Mouse (Mus musculus) intestine, postnatal 0 days (tissue): Measurements from ENCODE around the gene Htra3. TPM values are rescaled to one million over a fixed set of nuclear protein-coding genes. Genes with fewer than 3 reads are reported as not detected.

ENCODE experiments used
- ATAC-seq: fragments of 200-750 bp; cut with Nextera tagmentation; 2 replicates; pipeline ENCODE4 v1.8.0; 2017; ENCODE audit warnings: mild to moderate bottlenecking, moderate TSS enrichment, moderate library complexity
- H3K27ac ChIP-seq: fragments of 300-500 bp; sonication (generic); 2 replicates; pipeline ENCODE4 v1.5.1; 2014; ENCODE audit warnings: mild to moderate bottlenecking, low read depth, low read length, moderate library complexity
- H3K27me3 ChIP-seq: fragments of 300-500 bp; sonication (generic); replicated peaks from 2 replicates; pipeline ENCODE4 v1.6.1; 2014; ENCODE audit warnings: low read length, mixed read lengths; ENCODE audit not compliant: control insufficient read depth, insufficient read depth
- H3K36me3 ChIP-seq: fragments of 300-500 bp; sonication (generic); 2 replicates; pipeline ENCODE4 v1.6.1; 2014; ENCODE audit warnings: mild to moderate bottlenecking, moderate library complexity; ENCODE audit not compliant: control insufficient read depth, insufficient read depth
- H3K4me1 ChIP-seq: fragments of 300-500 bp; sonication (generic); replicated peaks from 2 replicates; pipeline ENCODE4 v1.6.1; 2014; ENCODE audit warnings: antibody characterized with exemption, low read length, mixed read lengths; ENCODE audit not compliant: control insufficient read depth, insufficient read depth
- H3K4me2 ChIP-seq: fragments of 300-500 bp; sonication (generic); replicated peaks from 2 replicates; pipeline ENCODE4 v1.6.1; 2014; ENCODE audit warnings: low read depth, mild to moderate bottlenecking, moderate library complexity
- H3K4me3 ChIP-seq: fragments of 300-500 bp; sonication (generic); 2 replicates; pipeline ENCODE4 v1.5.1; 2014; ENCODE audit warnings: low read depth, low read length
- H3K9ac ChIP-seq: fragments of 300-500 bp; sonication (generic); 2 replicates; pipeline ENCODE4 v1.6.1; 2014; ENCODE audit warnings: mild to moderate bottlenecking, low read depth, low read length
- H3K9me3 ChIP-seq: fragments of 300-500 bp; sonication (generic); 2 replicates; pipeline ENCODE4 v1.6.1; 2016; ENCODE audit warnings: mixed run types; ENCODE audit not compliant: control insufficient read depth
- CTCF ChIP-seq: sonication (generic); IDR thresholded peaks from 2 replicates; pipeline ENCODE4 v1.5.1; 2016; ENCODE audit warnings: low read depth, mild to moderate bottlenecking, control low read depth, antibody characterized with exemption, moderate library complexity
- WGBS: fragments of 180-500 bp; shearing (Covaris S2); extraction: QIAGEN DNeasy Blood & Tissue Kit; methylation state at CpG from one replicate; pipeline ENCODE4 v1.1.7; 2014; 5-methylcytosine and 5-hydroxymethylcytosine counted together
- polyA plus RNA-seq: library from polyadenylated mRNA; unstranded; fragments of >200 nt; fragmentation: Nextera tagmentation; extraction: Ambion mirVana; gene quantifications from 2 replicates; pipeline ENCODE4 v1.2.1, GENCODE M21; 2015

Gene Htra3
- polyA plus RNA-seq, 1 experiment from 2014 or later, result 25.5 TPM

DNA sequence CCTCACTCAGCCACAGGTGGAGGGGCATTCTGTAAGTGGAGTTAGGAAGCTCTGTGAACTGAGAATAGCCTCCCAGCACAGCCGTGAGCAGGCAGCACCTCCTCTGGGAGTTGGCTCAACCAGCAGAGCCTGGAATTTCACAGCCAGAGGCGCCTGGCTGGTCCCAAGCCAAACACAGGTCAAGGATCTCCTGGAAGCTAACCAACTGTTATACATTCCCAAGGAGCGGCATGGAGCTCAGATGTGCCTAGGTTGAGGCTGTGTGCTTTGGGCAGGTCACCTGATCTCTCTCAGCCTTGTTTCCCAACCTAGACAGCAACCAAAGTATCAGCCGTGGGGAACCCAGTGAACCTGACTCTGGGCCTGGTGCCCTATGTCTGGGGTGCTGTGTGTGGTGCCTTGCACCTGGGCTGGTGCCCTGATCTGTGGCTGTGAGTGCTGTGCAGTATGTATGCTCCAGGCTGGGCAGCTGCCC lies 5.5 kb downstream of the Htra3 start:
- ATAC-seq, result 0 out of 2 replicates have a peak, but pooled peaks have one; percentile 23
- TF ChIP-seq CTCF, result no peak
- WGBS, result 30% methylated on average over 4 of the region's 4 CpGs

DNA sequence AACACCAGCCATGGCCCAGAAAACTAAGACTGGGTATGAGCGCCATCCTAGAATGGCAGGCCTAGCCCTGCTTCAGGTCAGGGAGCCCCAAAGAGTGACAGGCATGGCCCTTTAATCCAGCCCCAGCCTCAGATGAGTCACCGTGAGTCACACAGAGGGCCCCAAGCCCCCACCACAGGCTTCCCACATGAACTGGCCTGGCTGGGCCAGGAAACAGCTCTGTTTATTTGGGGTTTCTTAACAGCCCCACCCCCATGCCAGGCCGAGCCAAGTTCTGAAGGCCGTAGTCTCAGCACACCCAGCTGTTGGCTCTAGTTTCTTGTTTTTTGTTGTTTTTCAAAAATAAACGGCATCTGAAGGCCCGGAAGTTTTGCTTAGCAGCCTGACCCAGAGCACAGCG lies 6.5 kb downstream of the Htra3 start:
- Histone ChIP-seq H3K4me1 (peaks cover 12% of the 10 kb centered on the region; the same call in 1 of the 2 replicates), H3K36me3 (no peaks in the 10 kb centered on the region), H3K4me2 (no peak overlapping the region), H3K4me3 (no peak overlapping the region), H3K27ac (0 out of 2 replicates have a peak overlapping the region, but pooled peaks have one; percentile 22), H3K27me3 (peaks cover 4% of the 10 kb centered on the region), H3K9me3 (no peaks in the 10 kb centered on the region), H3K9ac (no peak overlapping the region)
- 30% methylated on average over 7 of the region's 7 CpGs for WGBS
- no peak for TF ChIP-seq CTCF
- ATAC-seq, result peak; percentile 66

More for the DNA sequence above, 5.5 kb downstream of the Htra3 start:
- no peak overlapping the region for H3K27ac ChIP-seq
- H3K36me3 ChIP-seq, result no peaks in the 10 kb centered on the region
- H3K4me1 ChIP-seq, result peaks cover 12% of the 10 kb centered on the region; the same call in 1 of the 2 replicates
- H3K9ac ChIP-seq, result no peak overlapping the region; the same call in 1 of the 2 replicates
- peaks cover 14% of the 10 kb centered on the region for H3K27me3 ChIP-seq
- no peak overlapping the region for H3K4me2 ChIP-seq
- no peak overlapping the region for H3K4me3 ChIP-seq
- no peaks in the 10 kb centered on the region for H3K9me3 ChIP-seq

DNA sequence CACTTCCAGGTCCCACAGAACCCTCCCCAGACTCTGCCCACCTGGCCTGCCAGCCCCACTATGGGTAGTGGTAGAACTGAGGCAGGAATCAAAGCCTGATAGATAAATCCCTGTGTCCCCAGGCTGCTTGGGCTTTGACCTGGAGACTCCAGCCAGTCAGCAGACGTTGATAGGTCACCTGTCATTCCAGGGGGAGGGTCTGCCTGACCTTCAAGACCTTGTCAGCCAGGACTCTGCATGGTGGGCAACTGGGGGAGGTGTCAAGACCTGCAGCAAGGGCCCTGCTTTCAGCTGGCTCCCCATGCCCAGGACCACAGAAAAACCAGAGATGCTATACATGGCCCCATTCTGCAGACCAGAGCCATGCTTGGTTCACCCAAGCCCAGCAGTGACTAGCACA lies 7.0 kb downstream of the Htra3 start:
- peaks cover 12% of the 10 kb centered on the region; the same call in 1 of the 2 replicates for H3K4me1 ChIP-seq
- H3K9ac ChIP-seq, result peak overlapping the region; percentile 2; the same call in 1 of the 2 replicates
- H3K4me2 ChIP-seq, result no peak overlapping the region
- H3K4me3 ChIP-seq, result no peak overlapping the region
- no peak for TF ChIP-seq CTCF
- 71% methylated on average over 1 of the region's 1 CpGs for WGBS
- ATAC-seq, result no peak
- no peaks in the 10 kb centered on the region for H3K9me3 ChIP-seq
- H3K36me3 ChIP-seq, result no peaks in the 10 kb centered on the region
- H3K27ac ChIP-seq, result no peak overlapping the region
- H3K27me3 ChIP-seq, result no peaks in the 10 kb centered on the region

DNA sequence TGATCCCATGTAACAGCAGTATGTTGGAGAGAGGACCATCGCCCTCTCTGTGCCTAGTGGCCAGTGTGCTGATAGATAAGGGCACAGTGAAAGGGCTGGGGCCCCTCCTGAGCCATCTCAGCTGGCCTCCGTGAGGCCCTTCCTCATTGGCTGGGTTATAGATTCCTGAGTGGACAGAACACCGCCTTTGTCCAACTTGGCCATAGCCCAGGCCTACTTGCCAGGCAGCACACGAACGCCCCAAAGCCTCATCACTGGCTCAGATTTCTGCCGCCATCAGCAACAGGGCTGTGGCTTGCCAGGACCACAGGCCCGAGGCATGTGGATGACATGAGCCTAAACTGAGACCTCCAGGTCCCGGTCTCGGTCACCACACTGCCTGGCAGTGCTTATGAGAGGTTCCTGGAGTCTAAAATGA lies 8.1 kb downstream of the Htra3 start:
- no peak overlapping the region for H3K4me2 ChIP-seq
- no peak for TF ChIP-seq CTCF
- H3K27me3 ChIP-seq, result no peaks in the 10 kb centered on the region
- no peak; the same call in 1 of the 2 replicates for ATAC-seq
- H3K36me3 ChIP-seq, result no peaks in the 10 kb centered on the region; the same call in 1 of the 2 replicates
- WGBS, result 53% methylated on average over 9 of the region's 9 CpGs
- H3K27ac ChIP-seq, result peak overlapping the region; percentile 15; the same call in 1 of the 2 replicates
- H3K9me3 ChIP-seq, result no peaks in the 10 kb centered on the region
- peaks cover 12% of the 10 kb centered on the region; the same call in 1 of the 2 replicates for H3K4me1 ChIP-seq
- H3K4me3 ChIP-seq, result no peak overlapping the region
- H3K9ac ChIP-seq, result no peak overlapping the region

DNA sequence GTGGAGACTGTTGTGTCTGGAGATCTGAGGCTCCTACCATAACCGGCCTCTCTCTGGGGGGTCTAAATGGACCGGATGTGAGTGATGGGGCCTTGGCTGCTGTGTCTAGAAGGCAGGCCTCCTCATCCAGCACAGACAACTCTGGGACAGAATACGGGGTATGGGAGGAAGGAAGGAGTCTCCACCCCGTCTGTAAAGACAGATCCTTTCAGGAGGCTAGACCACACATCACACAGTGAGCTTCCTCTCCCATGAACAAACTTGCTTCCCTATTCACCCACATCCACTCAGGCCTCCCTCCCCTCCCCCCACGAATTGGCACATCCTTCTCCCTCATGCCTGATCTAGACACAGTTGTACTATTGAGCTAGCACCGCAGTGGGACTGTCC lies 9.2 kb downstream of the Htra3 start:
- Histone ChIP-seq H3K36me3 (peaks cover 3% of the 10 kb centered on the region; the same call in 1 of the 2 replicates), H3K4me2 (no peak overlapping the region), H3K4me1 (peaks cover 12% of the 10 kb centered on the region; the same call in 1 of the 2 replicates), H3K27ac (peak overlapping the region; percentile 57; the same call in 1 of the 2 replicates), H3K27me3 (no peaks in the 10 kb centered on the region), H3K9me3 (no peaks in the 10 kb centered on the region), H3K9ac (no peak overlapping the region), H3K4me3 (no peak overlapping the region)
- no peak for TF ChIP-seq CTCF
- ATAC-seq, result no peak
- 43% methylated on average over 6 of the region's 6 CpGs for WGBS

DNA sequence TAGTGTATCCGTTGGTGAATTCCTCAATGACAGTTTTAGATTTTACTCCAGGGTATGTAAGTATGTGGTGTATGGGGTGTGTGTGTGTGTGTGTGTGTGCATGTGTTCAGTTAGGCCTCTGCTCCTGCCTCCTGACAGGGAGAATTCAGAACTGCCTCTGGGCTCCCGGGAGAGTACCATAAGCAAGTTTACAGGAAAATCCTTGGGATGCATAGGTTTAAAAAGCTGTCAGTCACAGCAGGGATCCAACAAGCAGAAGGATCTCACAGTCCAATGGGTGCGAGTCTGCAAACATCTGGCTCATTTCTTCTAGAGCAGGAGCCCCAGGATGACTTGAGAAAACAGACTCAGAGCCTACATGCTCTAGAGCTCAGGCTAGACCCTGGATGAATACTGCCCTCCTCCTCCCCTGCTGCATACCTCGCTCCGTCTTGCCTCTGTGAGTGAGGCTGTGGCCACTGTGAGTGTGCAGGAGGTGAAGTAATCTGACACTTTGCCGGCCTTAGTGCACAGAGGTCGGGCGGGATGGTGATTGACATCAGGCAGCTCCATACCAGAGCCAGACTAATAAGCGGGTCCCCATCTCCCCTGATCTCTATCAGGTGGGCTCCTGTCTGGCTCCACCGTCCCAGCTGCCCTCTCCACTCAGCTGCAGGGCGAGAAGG lies 9.7 kb downstream of the Htra3 start:
- Histone ChIP-seq H3K4me3 (no peak overlapping the region), H3K4me1 (peaks cover 12% of the 10 kb centered on the region; the same call in 1 of the 2 replicates), H3K9me3 (no peaks in the 10 kb centered on the region), H3K4me2 (no peak overlapping the region), H3K36me3 (peaks cover 3% of the 10 kb centered on the region; the same call in 1 of the 2 replicates), H3K27me3 (no peaks in the 10 kb centered on the region), H3K27ac (peak overlapping the region; percentile 51; the same call in 1 of the 2 replicates), H3K9ac (no peak overlapping the region)
- no peak for TF ChIP-seq CTCF
- no peak for ATAC-seq
- 47% methylated on average over 11 of the region's 11 CpGs for WGBS
